Mouse (Mus musculus): ENCODE results near the gene Tspan9.

The Tspan9 gene

GRCm38 (mm10) chr6:128143390-128144020, at the start of gene Tspan9:
TSS of gene Tspan9 (minus strand) at chr6:128143594.
- no peak for DNase-seq (ENCODE audit: low read depth)

- DNase-seq (ENCODE audit: low read depth) = no peak
These were observed 40.1 kb upstream of the Tspan9 start for GRCm38 (mm10) chr6:128183521-128183920.

- DNase-seq (ENCODE audit: low read depth) = no peak
These were observed 37.8 kb upstream of the Tspan9 start for GRCm38 (mm10) chr6:128181176-128181575.

GRCm38 (mm10) chr6:128179651-128180050, 36.3 kb upstream of the Tspan9 start:
- DNase-seq (ENCODE audit: low read depth) = no peak

GRCm38 (mm10) chr6:128179247-128179646, 35.9 kb upstream of the Tspan9 start:
- no peak for DNase-seq (ENCODE audit: low read depth)

GRCm38 (mm10) chr6:128178681-128179080, 35.3 kb upstream of the Tspan9 start:
- no peak for DNase-seq (ENCODE audit: low read depth)

GRCm38 (mm10) chr6:128168785-128169679, 25.6 kb upstream of the Tspan9 start:
- no peak for DNase-seq (ENCODE audit: low read depth)

GRCm38 (mm10) chr6:128165564-128165963, 22.2 kb upstream of the Tspan9 start:
- DNase-seq (ENCODE audit: low read depth) = no peak

- DNase-seq (ENCODE audit: low read depth) = no peak
These were observed 21.2 kb upstream of the Tspan9 start for GRCm38 (mm10) chr6:128164632-128165031.

- no peak for DNase-seq (ENCODE audit: low read depth)
These were observed 15.7 kb upstream of the Tspan9 start for GRCm38 (mm10) chr6:128159092-128159491.

GRCm38 (mm10) chr6:128158031-128158430, 14.6 kb upstream of the Tspan9 start:
- DNase-seq (ENCODE audit: low read depth) = no peak

- DNase-seq (ENCODE audit: low read depth) = no peak
These were observed 13.1 kb upstream of the Tspan9 start for GRCm38 (mm10) chr6:128156476-128156875.

- no peak for DNase-seq (ENCODE audit: low read depth)
These were observed 12.5 kb upstream of the Tspan9 start for GRCm38 (mm10) chr6:128155935-128156334.

GRCm38 (mm10) chr6:128145765-128146164, 2.4 kb upstream of the Tspan9 start:
- DNase-seq (ENCODE audit: low read depth) = no peak

GRCm38 (mm10) chr6:128142369-128143278, 770 bp downstream of the Tspan9 start:
- DNase-seq (ENCODE audit: low read depth) = no peak

- no peak for DNase-seq (ENCODE audit: low read depth)
These were observed 2.7 kb downstream of the Tspan9 start for GRCm38 (mm10) chr6:128140724-128141123.

- no peak for DNase-seq (ENCODE audit: low read depth)
These were observed 5.5 kb downstream of the Tspan9 start for GRCm38 (mm10) chr6:128137855-128138254.

- DNase-seq (ENCODE audit: low read depth) = no peak
These were observed 6.7 kb downstream of the Tspan9 start for GRCm38 (mm10) chr6:128136654-128137053.

GRCm38 (mm10) chr6:128135459-128135858, 7.9 kb downstream of the Tspan9 start:
- no peak for DNase-seq (ENCODE audit: low read depth)

GRCm38 (mm10) chr6:128135006-128135405, 8.4 kb downstream of the Tspan9 start:
- no peak for DNase-seq (ENCODE audit: low read depth)

GRCm38 (mm10) chr6:128134196-128134924, 9.0 kb downstream of the Tspan9 start:
- no peak for DNase-seq (ENCODE audit: low read depth)
